Mouse (Mus musculus) frontal cortex, adult 2 months (tissue): ENCODE data around the gene Pygo2. TPM values are rescaled to one million over a fixed set of nuclear protein-coding genes. Genes with fewer than 3 reads are reported as not detected.

Experiments
- DNase-seq, 2 experiments: peaks; one replicate each; pipeline ENCODE4 v3.0.0; 2022; ENCODE audit warnings: low spot score in 1 of 2; ENCODE audit errors: extremely low spot score in 1 of 2
- polyA plus RNA-seq: library from polyadenylated mRNA; depleted of rRNA; stranded (reverse); fragments of >200 nt; gene quantifications from 2 replicates; pipeline ENCODE4 v1.2.3, GENCODE M21; 2012; rRNA removed

The Pygo2 gene
- polyA plus RNA-seq, 1 experiment, result 42.5 TPM

DNA sequence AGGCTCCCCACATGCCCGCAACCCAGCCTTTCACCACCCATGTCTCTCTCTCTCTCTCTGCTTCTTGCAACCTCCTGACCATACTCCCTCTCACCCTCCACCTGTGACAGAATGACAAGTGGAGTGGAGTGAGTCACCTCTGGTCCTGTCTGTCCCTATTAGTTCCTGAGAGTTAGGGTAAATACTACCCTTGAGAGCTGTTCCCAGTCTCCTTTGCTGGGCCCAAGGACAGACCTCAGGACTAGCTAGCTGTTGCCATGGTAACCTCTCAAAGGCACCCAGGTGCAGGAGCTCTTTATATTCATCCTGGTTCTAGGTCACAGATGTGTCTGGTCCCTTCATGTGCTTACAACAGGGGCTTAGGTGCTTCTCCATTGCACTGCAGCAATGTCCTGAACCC lies 21.9 kb downstream of the Pygo2 start:
- DNase-seq, result no peak

DNA sequence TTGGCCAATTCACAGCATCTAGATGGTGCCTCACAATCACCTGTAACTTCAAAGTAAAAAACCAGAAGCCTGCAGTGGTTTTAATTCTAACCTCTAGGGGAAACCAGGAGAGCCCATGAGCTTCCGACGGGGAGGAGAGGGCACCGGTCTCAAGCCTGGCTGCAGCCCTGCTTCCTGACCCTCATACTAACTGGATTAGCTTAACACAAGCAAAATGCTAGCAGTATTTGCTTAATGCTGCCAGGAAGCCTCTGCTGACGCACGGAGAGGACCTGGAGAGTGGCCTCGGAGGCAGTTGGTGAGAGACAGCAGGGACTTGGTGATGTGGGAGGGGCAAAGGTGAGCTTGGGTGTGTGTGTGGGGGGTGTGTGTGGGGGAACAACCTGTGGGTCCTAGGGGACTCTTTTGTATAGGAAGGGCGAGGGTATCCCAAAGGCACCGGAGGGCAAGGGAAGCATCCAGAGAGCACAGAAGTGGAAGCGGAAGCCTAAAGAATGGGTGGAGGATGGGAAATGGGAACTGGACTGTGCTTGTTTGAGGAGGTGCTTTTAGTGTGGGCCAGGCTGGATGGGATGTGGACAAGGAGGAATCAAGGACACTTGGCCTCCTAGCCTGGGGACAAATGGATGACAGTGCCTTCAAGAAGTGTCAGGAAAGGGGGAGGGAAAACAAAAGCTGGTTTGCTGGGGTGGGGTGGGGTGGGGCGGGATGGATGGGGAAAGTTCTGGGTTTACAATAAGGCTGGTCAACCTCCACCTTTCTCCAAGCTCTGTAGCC lies 24.6 kb downstream of the Pygo2 start, which contains the start of gene Pmvk:
Pmvk (plus strand) TSS at position 141 of the 777 bp plus-strand sequence.
- no peak for DNase-seq

DNA sequence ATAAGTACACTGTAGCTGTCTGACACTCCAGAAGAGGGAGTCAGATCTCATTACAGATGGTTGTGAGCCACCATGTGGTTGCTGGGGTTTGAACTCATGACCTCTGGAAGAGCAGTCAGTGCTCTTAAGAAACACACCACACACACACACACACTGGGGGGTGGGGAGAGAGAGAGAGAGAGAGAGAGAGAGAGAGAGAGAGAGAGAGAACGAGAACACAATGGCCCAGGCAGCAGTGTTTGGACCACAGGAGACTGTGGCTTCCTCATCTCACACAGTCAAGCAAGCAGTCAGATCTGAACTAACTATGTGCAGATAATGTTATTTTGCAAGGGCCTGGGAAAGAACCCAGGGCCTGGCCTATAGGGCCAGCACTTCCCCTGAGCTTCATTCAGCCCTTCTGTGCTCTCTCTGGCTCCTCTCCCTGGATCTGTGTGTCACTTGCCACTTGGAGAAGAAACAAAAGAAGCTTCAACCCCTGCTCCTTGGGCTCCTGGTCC lies 25.8 kb downstream of the Pygo2 start:
- no peak for DNase-seq

DNA sequence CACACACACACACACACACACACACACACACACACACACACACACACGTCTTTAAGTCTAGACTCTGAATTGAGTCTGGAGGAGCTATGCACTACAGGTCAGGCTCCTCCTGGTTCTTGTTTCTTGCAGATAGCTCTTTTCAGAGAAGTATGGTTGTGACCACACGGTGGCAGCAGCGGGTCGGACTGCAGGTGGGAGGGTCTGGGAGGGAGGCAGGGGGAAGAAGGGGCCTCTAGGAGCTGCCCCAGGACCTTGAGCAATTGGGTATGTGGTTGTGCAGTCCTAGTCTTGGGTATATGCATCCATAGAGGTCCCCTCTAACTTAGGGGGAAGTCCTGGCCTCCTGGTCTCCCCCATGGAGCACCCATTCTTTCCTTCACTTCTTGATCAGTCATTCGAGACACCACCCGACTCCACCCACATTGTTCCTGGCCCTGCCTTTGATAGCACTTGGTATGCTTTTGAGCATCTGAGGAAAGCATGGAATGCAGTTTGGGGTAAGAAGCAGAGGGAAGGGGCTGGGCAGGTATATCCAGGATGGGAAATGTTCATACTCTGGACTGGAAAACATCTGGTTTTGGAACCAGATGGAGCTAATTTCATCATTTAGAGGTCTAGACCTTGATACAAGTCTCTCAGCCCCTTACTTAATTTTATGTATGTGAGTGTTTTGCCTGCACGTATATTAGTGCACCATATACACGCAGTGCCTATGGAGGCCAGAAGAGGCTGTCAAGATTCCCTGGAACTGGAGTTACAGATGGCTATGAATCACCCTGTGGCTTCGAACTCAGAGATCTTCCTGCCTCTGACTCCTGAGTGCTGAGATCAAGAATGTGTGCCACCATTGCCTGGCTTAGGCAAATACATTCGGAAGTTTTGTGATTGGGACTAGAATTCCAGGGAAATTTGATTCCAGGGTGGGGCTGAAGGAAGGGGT lies 27.0 kb downstream of the Pygo2 start:
- peak in 1 of 2 experiments; percentile 70 for DNase-seq

DNA sequence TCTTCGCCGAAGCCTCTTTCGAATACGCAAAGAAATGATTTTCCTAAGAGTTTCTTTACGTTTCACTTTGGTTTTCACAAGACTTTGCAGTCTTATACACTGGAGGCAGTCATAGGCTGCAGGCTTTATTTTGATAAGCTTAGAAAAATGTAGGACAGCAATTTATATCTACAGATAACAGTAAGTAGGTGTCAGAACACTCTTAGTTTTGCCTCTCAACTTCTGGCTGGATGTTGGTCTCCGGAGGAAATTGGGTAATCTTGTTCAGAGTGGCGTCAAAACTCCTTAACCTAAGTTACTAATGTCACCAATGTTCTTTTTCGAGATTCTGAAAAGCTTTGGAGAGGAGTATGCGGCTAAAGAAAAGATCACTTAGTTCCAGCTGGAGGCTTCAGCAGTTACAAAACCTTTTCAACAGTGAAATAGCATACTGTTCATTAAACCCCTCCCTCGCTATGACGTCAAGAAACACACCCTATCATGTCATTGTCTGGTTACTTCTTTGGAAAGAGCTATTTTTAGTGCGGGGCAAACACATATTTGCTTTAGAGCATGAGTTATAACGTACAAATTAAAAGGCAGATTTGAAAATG lies 28.5 kb downstream of the Pygo2 start:
- peak in 1 of 2 experiments; percentile 35 for DNase-seq

DNA sequence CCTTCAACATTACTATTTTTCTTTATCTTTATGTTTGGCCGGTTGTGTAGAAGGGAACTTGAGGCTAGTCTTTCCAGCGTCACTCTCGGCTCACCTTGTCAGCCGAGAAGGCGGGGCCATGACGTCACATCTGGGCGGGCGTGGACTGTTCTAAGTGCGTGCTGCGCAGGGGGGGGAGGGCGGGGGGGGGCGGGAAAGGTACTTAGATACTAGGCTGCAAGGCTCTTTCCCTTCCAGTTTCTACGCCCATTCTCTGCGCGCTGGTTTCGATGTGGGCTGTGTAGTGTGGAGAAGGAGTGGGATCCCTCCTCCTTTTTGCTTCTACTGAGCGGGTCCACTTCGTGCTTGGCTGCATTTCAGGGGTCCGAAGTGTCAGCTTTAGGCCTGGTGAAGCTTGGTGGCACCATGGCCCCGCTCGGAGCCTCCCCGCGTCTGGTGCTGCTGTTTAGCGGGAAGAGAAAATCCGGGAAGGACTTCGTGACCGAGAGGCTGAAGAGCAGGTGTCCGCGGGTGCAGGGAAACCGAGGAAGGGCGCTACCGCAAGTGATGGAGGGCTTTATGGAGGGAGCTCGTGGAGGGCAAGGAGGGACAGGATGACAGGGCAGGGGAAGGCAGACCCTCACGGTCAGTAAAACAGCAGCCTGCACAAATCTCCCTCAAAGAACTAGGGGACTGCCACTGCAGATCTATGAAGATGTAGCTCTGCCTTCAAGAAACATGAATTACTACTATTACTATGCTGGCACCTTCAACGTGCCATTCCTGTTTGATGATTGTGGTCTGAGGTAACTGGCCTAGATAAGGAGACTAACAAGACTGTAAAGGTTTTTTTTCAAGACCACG lies 29.2 kb downstream of the Pygo2 start:
- peak; percentile 75 to 94 for DNase-seq

DNA sequence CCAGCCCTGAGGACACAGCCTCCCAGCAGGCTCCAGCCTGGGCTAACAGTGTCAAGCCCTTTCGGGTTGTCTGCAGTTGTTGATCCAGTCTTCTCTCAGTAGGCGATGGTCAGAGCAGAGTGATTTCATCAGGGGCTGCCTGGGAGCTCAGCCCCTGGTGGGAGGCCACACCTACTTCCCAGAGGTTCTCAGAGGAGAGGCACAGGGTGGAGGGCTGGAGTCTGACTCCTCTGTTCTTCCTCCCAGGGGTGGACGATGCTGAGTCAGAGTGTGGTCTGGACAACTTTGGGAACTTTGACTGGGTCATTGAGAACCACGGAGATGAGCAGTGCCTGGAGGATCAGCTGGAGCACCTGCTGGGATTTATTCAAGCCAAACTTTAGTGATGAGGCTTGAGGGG lies 38.3 kb downstream of the Pygo2 start:
- DNase-seq, result no peak

DNA sequence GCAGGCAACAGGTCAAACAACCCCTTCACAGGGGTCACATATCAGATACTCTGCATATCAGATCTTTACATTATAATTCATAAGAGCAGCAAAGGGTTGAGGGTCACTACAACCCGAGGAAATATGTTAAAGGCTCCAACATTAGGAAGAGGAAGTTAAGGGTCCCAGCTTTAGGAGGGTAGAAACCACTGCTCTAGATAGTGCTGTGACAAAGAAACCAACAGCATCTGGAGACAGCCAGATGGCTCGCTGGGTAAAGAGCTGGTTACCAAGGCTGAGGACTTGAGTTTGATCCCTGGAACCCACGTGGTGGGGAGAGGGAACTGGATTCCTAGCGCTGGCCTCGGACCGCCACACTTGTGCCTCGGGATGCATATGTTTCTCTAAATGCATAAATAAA lies 42.3 kb downstream of the Pygo2 start:
- no peak for DNase-seq

DNA sequence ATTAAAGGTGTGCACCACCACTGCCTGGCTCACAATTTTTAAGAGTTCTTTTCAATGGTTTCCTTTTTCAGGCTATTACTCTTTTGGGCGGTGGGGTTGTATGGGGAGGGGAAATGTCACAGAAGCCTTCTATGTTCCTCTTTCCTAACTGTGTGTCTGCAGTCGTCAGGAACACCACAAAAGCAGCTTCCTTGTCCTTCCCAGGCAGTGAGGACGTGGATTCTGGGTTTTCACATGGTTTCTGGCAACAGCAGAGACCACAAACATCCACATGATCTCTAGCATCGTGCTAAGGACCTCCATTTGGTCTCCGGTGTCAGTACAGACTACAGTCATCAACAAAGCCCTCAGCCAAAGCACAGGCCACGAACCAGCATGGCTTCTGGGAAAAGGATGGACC lies 43.8 kb downstream of the Pygo2 start:
- DNase-seq, result no peak

DNA sequence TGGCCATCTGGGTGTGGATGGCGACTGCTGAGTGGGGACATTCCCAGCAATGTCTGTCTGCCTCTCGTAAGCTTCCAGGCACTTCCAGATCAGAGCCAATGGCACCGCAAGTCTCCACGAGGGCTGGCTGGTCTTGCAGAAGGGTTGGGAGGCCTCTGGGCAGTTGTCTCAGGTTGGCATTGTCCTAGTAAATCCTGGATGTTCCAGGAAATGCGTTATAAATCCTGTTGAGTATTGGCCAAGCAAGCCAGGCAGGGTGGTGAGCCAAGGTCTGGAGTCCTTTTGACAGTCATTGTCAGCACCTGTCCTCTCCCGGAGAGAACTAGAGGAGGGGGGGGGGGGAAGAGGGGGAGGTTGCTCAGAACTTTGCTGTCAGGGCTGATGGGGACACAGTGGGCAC lies 49.0 kb downstream of the Pygo2 start:
- DNase-seq, result no peak

DNA sequence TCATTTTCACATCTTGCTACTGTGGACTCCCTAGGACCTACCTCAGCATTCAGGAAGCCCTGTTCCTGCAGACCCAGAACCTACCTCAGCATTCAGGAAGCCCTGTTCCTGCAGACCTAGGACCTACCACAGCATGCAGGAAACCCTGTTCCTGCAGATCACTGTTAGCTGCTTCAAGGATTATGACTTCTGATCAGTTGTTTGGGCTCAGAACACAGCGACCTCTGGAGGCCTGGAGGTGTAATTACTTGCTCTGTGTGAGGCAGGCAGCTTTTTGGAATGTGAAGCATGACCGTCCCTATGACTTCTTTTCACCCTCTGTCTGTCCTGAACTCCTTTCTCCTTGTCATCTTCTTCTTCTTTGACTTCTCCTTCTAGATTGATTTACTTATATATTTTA lies 51.5 kb downstream of the Pygo2 start:
- DNase-seq, result no peak

DNA sequence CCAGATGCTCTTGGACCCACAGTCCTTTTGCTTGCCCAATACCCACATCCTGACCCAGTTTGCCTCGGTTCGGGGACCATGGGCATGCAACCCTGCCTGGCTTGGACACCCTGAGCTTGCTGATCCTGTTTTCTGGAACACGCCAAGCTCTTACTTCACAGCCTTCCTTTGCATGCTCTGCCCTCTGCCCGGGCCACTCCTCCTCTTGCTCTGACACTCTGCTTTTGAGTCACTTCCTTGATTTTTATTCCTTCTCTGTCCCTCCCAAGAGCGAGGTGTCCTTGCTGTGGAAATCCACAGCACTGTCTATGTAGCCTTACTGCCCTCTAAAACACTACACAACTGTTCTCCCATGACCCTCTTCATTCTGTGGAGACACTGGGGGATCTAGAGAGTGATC lies 52.2 kb downstream of the Pygo2 start:
- DNase-seq, result no peak

Other genes starting within 250 kb of the Pygo2 start
- 77.0 and 78.8 TPM in 2 replicates for gene Fam189b, start 247.1 kb upstream of the Pygo2 start, polyA plus RNA-seq
- gene Gba, start 227.3 kb upstream of the Pygo2 start, polyA plus RNA-seq, result 65.4 and 68.7 TPM in 2 replicates
- gene Thbs3, start 215.0 kb upstream of the Pygo2 start, polyA plus RNA-seq, result 51.0 and 57.4 TPM in 2 replicates
- gene Mtx1, start 203.1 kb upstream of the Pygo2 start, polyA plus RNA-seq, result 136 and 142 TPM in 2 replicates
- 1.1 and 2.1 TPM in 2 replicates for gene Muc1, start 201.2 kb upstream of the Pygo2 start, polyA plus RNA-seq
- gene Krtcap2, start 184.2 kb upstream of the Pygo2 start, polyA plus RNA-seq, result 53.0 and 66.4 TPM in 2 replicates
- 96.7 and 99.7 TPM in 2 replicates for gene Trim46, start 183.9 kb upstream of the Pygo2 start, polyA plus RNA-seq
- 131 and 188 TPM in 2 replicates for gene Dpm3, start 170.9 kb upstream of the Pygo2 start, polyA plus RNA-seq
- 90.0 and 93.9 TPM in 2 replicates for gene Slc50a1, start 159.6 kb upstream of the Pygo2 start, polyA plus RNA-seq
- 7.3 and 7.9 TPM in 2 replicates for gene Efna1, start 149.1 kb upstream of the Pygo2 start, polyA plus RNA-seq
- 68.0 and 78.5 TPM in 2 replicates for gene Efna3, start 107.2 kb upstream of the Pygo2 start, polyA plus RNA-seq
- 0.76 and 1.2 TPM in 2 replicates for gene Efna4, start 92.2 kb upstream of the Pygo2 start, polyA plus RNA-seq
- gene Adam15, start 80.2 kb upstream of the Pygo2 start, polyA plus RNA-seq, result 148 and 157 TPM in 2 replicates
- 0.68 and 0.86 TPM in 2 replicates for gene Dcst2, start 68.2 kb upstream of the Pygo2 start, polyA plus RNA-seq
- gene Dcst1, start 65.0 kb upstream of the Pygo2 start, polyA plus RNA-seq, result 0.08 TPM in 2 replicates
- gene Zbtb7b, start 35.4 kb upstream of the Pygo2 start, polyA plus RNA-seq, result 15.2 and 15.3 TPM in 2 replicates
- 5.1 and 6.3 TPM in 2 replicates for gene Lenep, start 27.4 kb upstream of the Pygo2 start, polyA plus RNA-seq
- gene Flad1, start 18.3 kb upstream of the Pygo2 start, polyA plus RNA-seq, result 43.7 and 47.7 TPM in 2 replicates
- gene Cks1b, start 11.8 kb upstream of the Pygo2 start, polyA plus RNA-seq, result 7.1 TPM in 2 replicates
- gene Shc1, start 11.8 kb upstream of the Pygo2 start, polyA plus RNA-seq, result 18.2 and 18.6 TPM in 2 replicates
- 34.8 and 38.9 TPM in 2 replicates for gene Pbxip1, start 6.5 kb downstream of the Pygo2 start, polyA plus RNA-seq
- gene Pmvk, start 24.3 kb downstream of the Pygo2 start, polyA plus RNA-seq, result 69.0 and 76.7 TPM in 2 replicates
- gene Kcnn3, start 90.0 kb downstream of the Pygo2 start, polyA plus RNA-seq, result 11.4 and 15.8 TPM in 2 replicates